Mouse (Mus musculus) megakaryocyte progenitor cell, adult 5-6 weeks (primary cell): ENCODE measurements around the gene Klra9. TPM values are rescaled to one million over a fixed set of nuclear protein-coding genes. Genes with fewer than 3 reads are reported as not detected.
"Not testable (repeated sequence)": the region's sequence is repeated elsewhere in the genome, so short reads cannot be mapped to it uniquely, and the experiment has no call there.

Experiments used
- ATAC-seq: replicated peaks from 2 replicates; pipeline ENCODE4 v1.8.0; 2016; ENCODE audit warnings: mild to moderate bottlenecking, moderate TSS enrichment, inconsistent platforms; ENCODE audit not compliant: poor library complexity
- total RNA-seq, 2 experiments: library from RNA; stranded (forward) in 1 of 2; stranded (reverse) in 1 of 2; fragments of 157-497, 149-512 nt in 1 of 2; fragments of 200-1000 nt in 1 of 2; gene quantifications; 2 replicates each; pipeline versions ENCODE4 v1.2.3 to v1.2.4; 2015 to 2017

Klra9 gene
- 0.17 TPM in 1 of 2 replicates, not detected in the other for total RNA-seq (2015)
- total RNA-seq (2017), result not detected in 2 replicates

GRCm38 (mm10) chr6:130193012-130193411 is at the start of gene Klra9:
Gene Klra9 (minus strand): TSS chr6:130193112.
- not testable (repeated sequence) for ATAC-seq

- peak; percentile 50 for ATAC-seq
Measured at GRCm38 (mm10) chr6:130237536-130237935, 44.6 kb upstream of the Klra9 start.

- ATAC-seq, result peak; percentile 61
Measured at GRCm38 (mm10) chr6:130236635-130237034, 43.7 kb upstream of the Klra9 start.

- no peak for ATAC-seq
Measured at GRCm38 (mm10) chr6:130233222-130233621, 40.3 kb upstream of the Klra9 start, which contains the start of gene Klra7. Gene Klra7 (minus strand): TSS chr6:130233322.

- ATAC-seq, result peak; percentile 97
Measured at GRCm38 (mm10) chr6:130197453-130197852, 4.5 kb upstream of the Klra9 start.

- not testable (repeated sequence) for ATAC-seq
Measured at GRCm38 (mm10) chr6:130129798-130130197, 63.1 kb downstream of the Klra9 start, which contains the start of gene Klra8. Gene Klra8 (minus strand): TSS chr6:130129898.

Other genes with a start within 250 kb of the Klra9 start
- not detected in 2 replicates for gene Klra6, start 166.2 kb downstream of the Klra9 start, total RNA-seq (2015)
- gene Klra6, start 166.2 kb downstream of the Klra9 start, total RNA-seq (2017), result not detected in 2 replicates
- gene Klra4, start 125.8 kb downstream of the Klra9 start, total RNA-seq (2015), result not detected in 2 replicates
- not detected in 2 replicates for gene Klra4, start 125.8 kb downstream of the Klra9 start, total RNA-seq (2017)
- 1.2 TPM in 1 of 2 replicates, not detected in the other for gene Klra8, start 63.2 kb downstream of the Klra9 start, total RNA-seq (2015)
- gene Klra8, start 63.2 kb downstream of the Klra9 start, total RNA-seq (2017), result not detected in 2 replicates
- 0.30 and 0.90 TPM in 2 replicates for gene Klra7, start 40.2 kb upstream of the Klra9 start, total RNA-seq (2015)
- 0.37 TPM in 1 of 2 replicates, not detected in the other for gene Klra7, start 40.2 kb upstream of the Klra9 start, total RNA-seq (2017)
- not detected in 2 replicates for gene Klra10, start 88.8 kb upstream of the Klra9 start, total RNA-seq (2015)
- not detected in 2 replicates for gene Klra10, start 88.8 kb upstream of the Klra9 start, total RNA-seq (2017)
- not detected in 2 replicates for gene Klra3, start 144.5 kb upstream of the Klra9 start, total RNA-seq (2015)
- not detected in 2 replicates for gene Klra3, start 144.5 kb upstream of the Klra9 start, total RNA-seq (2017)
- not detected in 2 replicates for gene Klra1, start 193.8 kb upstream of the Klra9 start, total RNA-seq (2015)
- not detected in 2 replicates for gene Klra1, start 193.8 kb upstream of the Klra9 start, total RNA-seq (2017)